Comparison of ENCODE assay signal across 8 mouse cellular contexts in genomic region chr3:55373689-55374088, GRCm38 (mm10).
A peak's percentile ranks its signal among the peaks of the same experiment; 100 is the strongest.
DNase-seq lines count a peak whose midpoint lies in the region; ATAC-seq lines count a peak whose summit lies in the region.

No protein-coding gene starts in this region.

- WGBS in stomach, embryonic 14.5 days = 7% methylated on average over 11 of the region's 11 CpGs

- no peak overlapping the region for H3K27ac ChIP-seq in stomach, embryonic 14.5 days (ENCODE audit: low read length)

- peak; percentile 82; the same call in 1 of the 2 replicates for ATAC-seq in stomach, embryonic 14.5 days (ENCODE audit: insufficient number of reproducible peaks, insufficient read depth, low FRiP score, low read depth)

- peak; percentile 45 for DNase-seq in adrenal gland, adult 2 months
- no peak for DNase-seq in adrenal gland, postnatal 4 days (ENCODE audit: low spot score in 2 of 2)
- peak; percentile 89 for DNase-seq in cerebellum, adult 9-10 months
- peak; percentile 72 to 73 for DNase-seq in frontal cortex, postnatal 10 days (ENCODE audit: low spot score in 2 of 2)
- DNase-seq in induced T-regulatory cell, adult 2 months (ENCODE audit: low read depth) = peak; percentile 46
- DNase-seq in left cerebral cortex, adult 9 months (ENCODE audit: low spot score in 2 of 2) = peak; percentile 81 to 83
- DNase-seq in mesoderm, embryonic 11.5 days (ENCODE audit: low read depth, low spot score) = peak; percentile 85

- no peaks in the 10 kb centered on the region for H3K4me1 ChIP-seq in stomach, embryonic 14.5 days (ENCODE audit: control insufficient read depth, insufficient read depth, low read length)

- peak overlapping the region; percentile 28 for H3K4me3 ChIP-seq in stomach, embryonic 14.5 days (ENCODE audit: low read depth, low read length)

- no peaks in the 10 kb centered on the region for H3K9me3 ChIP-seq in stomach, embryonic 14.5 days (ENCODE audit: control insufficient read depth, low read depth, low read length)

- H3K27me3 ChIP-seq in stomach, embryonic 14.5 days (ENCODE audit: control insufficient read depth, insufficient read depth, low read length) = no peaks in the 10 kb centered on the region

- H3K36me3 ChIP-seq in stomach, embryonic 14.5 days (ENCODE audit: control insufficient read depth, insufficient read depth, low read length) = no peaks in the 10 kb centered on the region

- peak overlapping the region; percentile 56 for H3K4me2 ChIP-seq in stomach, embryonic 14.5 days (replicated peaks; ENCODE audit: low read depth, low read length)

- no peak overlapping the region for H3K9ac ChIP-seq in stomach, embryonic 14.5 days (replicated peaks; ENCODE audit: low read depth, low read length)

Comparison
In these comparisons a context has a peak if more than half of its experiments do, and no peak if none do; other contexts are left out.
1. DNase-seq: peak in adrenal gland, adult 2 months (single experiment), cerebellum, adult 9-10 months (single experiment), frontal cortex, postnatal 10 days (2 of 2), induced T-regulatory cell, adult 2 months (single experiment), left cerebral cortex, adult 9 months (2 of 2) and mesoderm, embryonic 11.5 days (single experiment); none in adrenal gland, postnatal 4 days (0 of 2).